Mouse (Mus musculus) thymus, postnatal 36 days (tissue): Measurements from ENCODE around the gene Ftl1.
"Not testable (repeated sequence)": the region's sequence is repeated elsewhere in the genome, so short reads cannot be mapped to it uniquely, and the experiment has no call there.

Source experiments
- DNase-seq, 2 experiments: peaks; one replicate each; pipeline ENCODE4 v3.0.0; 2022; ENCODE audit warnings: mixed read lengths in 2 of 2

Gene Ftl1

GRCm38 (mm10) chr7:45459564-45460140 is at the start of gene Ftl1:
TSS of gene Ftl1 (minus strand) at chr7:45459884.
- DNase-seq: peak; percentile 93 to 97

DNA sequence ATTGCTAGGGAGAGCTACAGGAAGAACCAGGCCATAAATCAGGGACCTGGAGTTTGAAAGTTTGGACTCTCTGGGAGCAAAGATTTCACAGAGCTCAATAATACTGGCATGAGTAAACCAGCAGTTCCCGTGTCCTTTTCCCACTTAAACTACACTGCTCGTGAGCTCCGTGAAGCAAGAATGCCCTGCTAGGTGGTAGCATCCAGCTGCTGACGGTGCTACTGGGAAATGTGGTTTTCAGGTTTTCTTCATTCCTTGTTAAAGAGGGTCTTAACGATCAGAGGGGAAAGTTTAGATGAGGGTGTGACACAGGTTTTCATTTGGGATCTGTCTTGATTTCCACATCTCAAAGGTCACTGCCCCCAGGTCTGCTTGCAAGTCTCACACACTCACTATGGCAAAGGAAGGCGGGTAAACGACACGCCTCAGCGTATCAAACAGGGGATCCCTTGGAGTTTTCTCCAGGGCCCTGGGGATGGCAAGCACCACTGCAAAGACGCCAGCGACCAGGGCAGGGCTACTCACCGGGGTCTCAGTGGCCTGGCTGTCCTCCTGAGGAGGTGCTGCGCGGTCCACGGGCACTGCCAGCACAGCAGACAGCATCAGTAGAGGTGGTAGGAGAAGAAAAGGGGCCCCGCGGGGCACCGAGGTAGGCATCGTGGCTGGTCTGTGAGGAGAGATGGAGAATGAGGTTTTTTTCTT is 49.6 kb upstream of the Ftl1 start:
- DNase-seq: peak; percentile 18 to 33

DNA sequence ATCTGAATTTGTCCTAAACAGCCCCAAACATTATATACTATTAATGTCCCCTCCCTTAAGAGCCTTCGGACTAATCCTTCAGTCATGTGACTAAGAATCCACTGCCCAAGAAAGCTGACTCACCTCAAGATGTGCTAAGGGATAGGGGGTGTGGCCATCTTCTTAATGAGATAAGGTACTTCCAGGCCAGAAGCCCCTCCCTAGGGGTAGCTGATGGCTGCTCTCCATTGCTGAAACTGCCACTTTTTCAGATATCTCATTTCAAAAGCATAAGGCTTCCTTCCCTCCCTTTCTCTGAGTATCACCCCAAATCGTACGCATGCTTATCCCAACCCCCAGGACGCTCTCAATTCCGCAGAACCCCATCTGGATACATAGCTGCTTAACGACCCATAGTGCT is 48.9 kb upstream of the Ftl1 start:
- no peak for DNase-seq

- no peak for DNase-seq
Measured at GRCm38 (mm10) chr7:45507583-45507982, 47.9 kb upstream of the Ftl1 start.

DNA sequence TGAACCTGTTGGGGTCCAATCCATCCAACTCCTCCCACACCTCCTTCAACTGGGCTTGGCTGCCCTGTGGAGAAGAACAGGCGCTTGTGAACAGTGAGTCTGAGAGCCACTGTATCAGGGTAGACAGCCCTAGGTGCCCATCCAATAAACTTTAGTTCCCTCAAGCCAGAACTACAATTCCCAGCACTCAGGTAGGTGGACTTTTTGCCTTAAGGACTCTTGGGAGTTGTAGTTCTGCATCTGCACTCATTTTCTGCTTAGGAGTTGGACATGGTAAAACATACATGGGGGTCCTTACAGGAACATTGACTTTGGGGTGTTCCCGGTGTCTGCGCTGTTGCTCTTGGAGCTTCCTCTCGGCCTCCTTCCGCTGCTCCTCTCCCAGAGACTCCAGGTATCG is 38.7 kb upstream of the Ftl1 start:
- no peak for DNase-seq

GRCm38 (mm10) chr7:45494548-45494947 is 34.9 kb upstream of the Ftl1 start:
- no peak for DNase-seq

- no peak for DNase-seq
Measured at GRCm38 (mm10) chr7:45492951-45493350, 33.3 kb upstream of the Ftl1 start.

- DNase-seq: no peak
Measured at GRCm38 (mm10) chr7:45492225-45492844, 32.7 kb upstream of the Ftl1 start.

GRCm38 (mm10) chr7:45491264-45491663 is 31.6 kb upstream of the Ftl1 start:
- no peak for DNase-seq

GRCm38 (mm10) chr7:45490822-45491221 is 31.1 kb upstream of the Ftl1 start:
- no peak for DNase-seq

DNA sequence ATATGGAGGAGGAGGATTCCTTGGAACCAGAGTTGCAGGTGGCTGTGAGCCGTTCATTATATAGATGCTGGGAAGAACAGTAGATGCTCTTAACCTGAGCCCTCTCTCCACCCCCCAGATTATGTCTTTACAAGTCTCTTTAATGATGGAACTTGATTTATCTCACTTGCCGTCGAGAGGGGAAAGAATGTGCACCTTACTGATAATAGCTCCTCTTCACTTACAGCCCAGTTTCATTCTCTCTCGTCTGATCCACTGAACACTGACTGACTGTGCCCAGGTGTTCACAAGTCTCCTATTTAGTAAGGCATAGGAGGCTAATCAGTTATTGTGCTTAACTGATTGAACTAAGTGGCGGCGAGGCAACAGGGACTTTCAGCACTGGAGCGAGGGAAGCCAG is 29.9 kb upstream of the Ftl1 start:
- no peak for DNase-seq

- peak; percentile 38 to 41 for DNase-seq
Measured at GRCm38 (mm10) chr7:45488293-45489204, 28.9 kb upstream of the Ftl1 start, which contains the start of gene Dhdh. TSS of gene Dhdh (minus strand) at chr7:45488805.

DNA sequence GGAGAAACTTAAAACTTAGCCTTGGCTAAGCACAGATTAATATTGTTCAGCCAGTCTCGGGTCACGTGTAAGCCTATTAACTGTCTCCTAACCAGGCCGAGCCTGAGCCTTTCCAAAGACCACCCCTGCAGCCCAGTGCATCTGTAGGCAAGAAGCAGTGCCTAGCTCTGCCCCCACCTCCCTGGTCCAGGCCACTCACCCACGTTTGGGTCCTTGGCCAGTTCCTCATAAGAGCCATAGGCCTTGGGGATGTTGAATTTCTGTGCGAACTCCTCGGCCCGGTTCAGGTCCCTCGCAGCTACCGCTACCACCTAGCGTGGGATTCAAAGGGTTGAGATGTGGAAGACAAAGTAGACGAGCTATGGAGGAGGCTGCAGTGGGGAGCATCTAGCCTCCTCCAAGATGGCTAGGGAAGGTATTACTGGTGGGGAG is 28.2 kb upstream of the Ftl1 start:
- DNase-seq: no peak

GRCm38 (mm10) chr7:45486761-45487415 is 27.2 kb upstream of the Ftl1 start, which contains the start of gene Gm45808:
TSS of gene Gm45808 (minus strand) at chr7:45486811.
- DNase-seq: no peak

DNA sequence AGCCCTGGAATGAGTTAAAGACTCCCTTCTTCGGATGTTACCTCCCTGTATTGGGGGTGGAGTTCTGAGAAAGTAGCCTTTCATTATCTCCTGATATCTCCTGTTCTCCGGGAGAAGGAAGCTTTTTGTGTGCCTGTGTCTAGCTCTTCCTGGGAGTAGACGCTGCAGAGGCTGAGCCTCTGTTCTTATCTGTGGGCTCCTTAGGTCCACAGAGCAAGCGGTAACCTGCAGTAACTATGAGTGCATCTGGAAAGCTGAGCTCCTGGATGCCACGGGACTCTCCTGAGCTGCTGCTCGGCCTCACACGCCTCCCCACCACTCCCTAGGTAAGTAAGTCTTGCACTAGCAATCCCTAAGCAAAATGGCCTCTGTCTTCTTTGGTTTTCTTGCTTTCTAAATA is 26.5 kb upstream of the Ftl1 start:
- no peak for DNase-seq

GRCm38 (mm10) chr7:45484985-45485384 is 25.3 kb upstream of the Ftl1 start:
- DNase-seq: not testable (repeated sequence)

- no peak for DNase-seq
Measured at GRCm38 (mm10) chr7:45482166-45482565, 22.5 kb upstream of the Ftl1 start.

DNA sequence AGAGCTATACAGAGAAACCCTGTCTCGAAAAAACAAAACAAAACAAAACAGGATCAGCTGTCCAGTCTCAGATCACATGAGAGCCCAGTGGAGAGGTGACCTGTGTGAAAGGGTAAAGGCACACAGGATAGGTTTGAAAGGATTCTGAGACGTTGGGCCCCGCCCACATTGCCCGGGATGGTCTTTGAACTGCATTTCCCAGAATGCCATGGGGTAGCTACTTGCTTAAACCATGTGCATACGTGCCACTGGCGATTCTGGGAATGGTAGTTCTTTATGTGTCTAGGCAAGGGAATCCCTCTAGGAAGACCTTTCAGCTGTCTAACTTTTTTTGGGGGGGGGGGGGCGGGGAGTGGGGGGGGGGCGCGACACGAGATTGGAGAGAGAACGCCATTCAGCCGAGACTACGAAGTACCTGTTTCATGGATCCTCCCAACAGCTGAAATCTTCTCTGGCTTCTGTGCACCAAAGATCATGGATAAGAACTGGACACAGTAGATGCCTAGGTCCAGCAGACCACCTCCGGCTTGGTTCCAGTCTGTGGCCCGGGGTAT is 21.8 kb upstream of the Ftl1 start, which contains the start of gene Tulp2:
Gene Tulp2, plus strand, starts transcription at position 504 of the 554 bp plus-strand sequence.
- peak; percentile 68 to 74 for DNase-seq

DNA sequence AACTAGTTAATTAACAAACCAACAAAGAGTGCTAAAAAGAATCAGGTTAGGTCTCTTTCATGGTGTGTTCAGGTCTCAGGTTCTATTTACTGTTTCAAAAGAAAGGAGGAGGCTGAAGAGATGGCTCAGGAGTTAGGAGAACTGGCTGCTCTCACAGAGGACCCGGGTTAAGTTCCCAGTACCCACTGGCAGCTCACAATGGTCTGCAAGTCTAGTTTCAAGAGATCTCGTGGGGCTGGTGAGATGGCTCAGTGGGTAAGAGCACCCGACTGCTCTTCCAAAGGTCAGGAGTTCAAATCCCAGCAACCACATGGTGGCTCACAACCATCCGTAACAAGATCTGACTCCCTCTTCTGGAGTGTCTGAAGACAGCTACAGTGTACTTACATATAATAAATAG is 20.6 kb upstream of the Ftl1 start:
- not testable (repeated sequence) for DNase-seq

DNA sequence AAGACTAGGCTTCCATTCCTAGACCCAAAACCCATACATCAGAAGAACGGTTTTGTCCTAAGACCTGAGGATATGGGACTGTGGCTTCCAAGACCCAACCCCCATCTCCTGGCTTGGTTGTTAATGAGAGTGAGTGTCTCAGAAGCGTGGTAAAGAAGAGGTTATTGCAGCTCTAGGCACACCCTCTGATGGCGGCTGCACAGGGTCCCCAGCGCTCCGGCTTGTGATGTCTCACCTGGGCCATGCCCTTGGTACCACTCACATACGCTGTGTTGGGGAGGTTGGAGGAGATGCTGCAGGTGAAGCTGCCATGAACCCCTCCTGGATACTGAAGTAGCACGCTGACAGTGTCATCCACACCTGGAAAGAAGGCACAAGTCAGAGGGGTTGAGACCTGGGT is 19.1 kb upstream of the Ftl1 start:
- no peak for DNase-seq

DNA sequence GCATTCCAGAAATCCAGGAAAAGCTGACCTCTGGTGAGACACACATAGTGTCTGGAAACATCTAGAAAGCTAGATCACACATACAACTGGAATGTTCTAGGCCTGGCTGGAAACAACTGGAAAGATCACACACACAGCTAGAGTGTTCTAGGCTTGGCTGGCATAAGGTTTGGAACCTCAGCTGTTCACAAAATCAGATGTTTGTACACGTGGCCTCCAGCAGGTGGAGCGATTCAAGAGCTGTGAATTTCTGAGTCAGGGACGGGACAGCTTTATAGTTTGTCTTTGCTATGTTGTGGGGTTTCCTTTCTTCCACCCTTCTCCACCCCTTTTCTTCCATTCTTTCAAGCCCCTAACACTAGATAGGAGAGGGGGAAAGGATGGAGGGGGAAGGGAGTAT is 17.3 kb upstream of the Ftl1 start:
- DNase-seq: peak; percentile 58 to 62

DNA sequence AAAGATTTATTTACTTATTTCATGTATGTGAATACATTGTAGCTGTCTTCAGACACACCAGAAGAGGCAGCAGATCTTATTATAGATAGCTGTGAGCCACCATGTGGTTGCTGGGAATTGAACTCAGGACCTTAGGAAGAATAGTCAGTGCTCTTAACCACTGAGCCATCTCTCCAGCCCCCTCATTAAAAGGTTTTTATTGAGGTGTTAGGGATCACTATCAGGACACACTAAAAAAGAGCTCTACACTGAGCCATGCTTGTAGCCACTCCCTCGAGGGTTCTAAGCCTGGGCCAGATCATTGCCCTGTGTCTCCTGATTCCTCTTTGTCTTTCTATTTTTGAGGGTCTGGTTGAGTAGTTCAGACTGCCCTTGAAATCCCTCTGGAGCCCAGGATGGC is 16.8 kb upstream of the Ftl1 start:
- DNase-seq: no peak
